Mouse (Mus musculus): ENCODE data around the gene Anapc1. TPM values are rescaled to one million over a fixed set of nuclear protein-coding genes. Genes with fewer than 3 reads are reported as not detected.

Anapc1 gene
- total and polyA plus RNA-seq, 3 experiments: 94.8 to 196 (median 123) TPM

DNA sequence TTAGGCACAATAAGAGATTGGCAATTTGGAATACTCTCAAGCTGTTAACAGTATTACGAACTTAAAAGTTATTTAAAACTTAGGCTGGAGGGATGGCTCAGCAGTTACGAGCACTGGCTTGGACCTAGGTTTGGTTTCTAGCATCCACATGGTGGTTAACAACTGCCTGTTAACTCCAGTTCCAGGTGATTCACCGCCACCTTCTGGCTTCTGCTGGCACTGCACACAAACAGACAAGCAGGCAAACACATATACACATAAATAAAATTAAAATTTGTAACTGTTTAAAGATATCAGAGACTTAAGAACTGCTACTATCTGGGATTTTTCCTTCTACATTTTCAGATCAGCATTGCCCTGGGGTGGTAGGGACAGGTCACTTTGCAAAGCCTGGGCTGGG, 123.0 kb downstream of the Anapc1 start:
- no peak overlapping the region for H3K4me3 ChIP-seq (ENCODE audit: control insufficient read depth in 1 of 2, insufficient read depth in 1 of 2, low read depth in 2 of 2, low read length in 2 of 2)
- no peaks in the 10 kb centered on the region for H3K27me3 ChIP-seq (ENCODE audit: control insufficient read depth in 1 of 2, insufficient read depth in 2 of 2, low read length in 2 of 2)
- peak; percentile 45 for DNase-seq (ENCODE audit: low read depth, low spot score)
- no peak overlapping the region for H3K27ac ChIP-seq (ENCODE audit: control insufficient read depth, low read depth, low read length)
- no peak for TF ChIP-seq POLR2AphosphoS5 (IDR thresholded peaks at IDR 0.05; ENCODE audit: borderline replicate concordance, low read depth, low read length)
- no peak for TF ChIP-seq HCFC1 (IDR thresholded peaks at IDR 0.05; ENCODE audit: low read depth, low read length)
- TF ChIP-seq RAD21 (IDR thresholded peaks at IDR 0.05; ENCODE audit: low read depth, low read length): peak; percentile 61
- TF ChIP-seq ZKSCAN1 (IDR thresholded peaks at IDR 0.05; ENCODE audit: low read depth, low read length): no peak
- peak; percentile 58 for TF ChIP-seq SMC3 (IDR thresholded peaks at IDR 0.05; ENCODE audit: low read depth, low read length)
- TF ChIP-seq MAX (IDR thresholded peaks at IDR 0.05; ENCODE audit: low read length): no peak
- peak; percentile 33 to 63 (median 56); a peak in 5 of 6 replicates for TF ChIP-seq CTCF (IDR thresholded peaks at IDR 0.05 in 2 of 3, conservative IDR thresholded peaks at IDR 0.05 in 1 of 3; ENCODE audit: control insufficient read depth in 1 of 3, insufficient read depth in 1 of 3, low read depth in 2 of 3, low read length in 3 of 3, poor library complexity in 1 of 3, severe bottlenecking in 1 of 3)
- TF ChIP-seq ZC3H11A (IDR thresholded peaks at IDR 0.05; ENCODE audit: low read depth, low read length): peak; percentile 35; the same call in 1 of the 2 replicates
- no peak for TF ChIP-seq MEF2A (IDR thresholded peaks at IDR 0.05; ENCODE audit: extremely low read depth, insufficient replicate concordance, low read depth, low read length, poor library complexity, severe bottlenecking)
- TF ChIP-seq NELFE (IDR thresholded peaks at IDR 0.05; ENCODE audit: low read depth, low read length): no peak
- no peak for TF ChIP-seq JUND (IDR thresholded peaks at IDR 0.05; ENCODE audit: low read depth, low read length)
- H3K4me1 ChIP-seq (ENCODE audit: control insufficient read depth in 1 of 2, insufficient read depth in 2 of 2, low read length in 2 of 2): no peaks in the 10 kb centered on the region
- H3K9ac ChIP-seq (ENCODE audit: control insufficient read depth, low read depth, low read length, poor library complexity, severe bottlenecking): no peak overlapping the region
- H3K36me3 ChIP-seq (ENCODE audit: control insufficient read depth in 1 of 2, insufficient read depth in 2 of 2, low read length in 2 of 2): no peaks in the 10 kb centered on the region
- no peaks in the 10 kb centered on the region for H3K79me2 ChIP-seq (ENCODE audit: control insufficient read depth, insufficient read depth, low read length, poor library complexity)
- no peaks in the 10 kb centered on the region for H3K9me3 ChIP-seq (replicated peaks; ENCODE audit: insufficient read depth, low read length)

Other genes with a start within 250 kb of the Anapc1 start
- not detected in 2 replicates for gene Spdye4c, start 96.2 kb downstream of the Anapc1 start, total RNA-seq (2012; rRNA removed)
- not detected for gene Spdye4c, start 96.2 kb downstream of the Anapc1 start, polyA plus RNA-seq (2012; ENCODE audit: insufficient read depth in 1 of 2, insufficient read length in 2 of 2, low read depth in 1 of 2, low replicate concordance in 2 of 2, missing spikeins in 1 of 2)
- not detected in 2 replicates for gene Mertk, start 11.6 kb upstream of the Anapc1 start, total RNA-seq (2012; rRNA removed)
- not detected for gene Mertk, start 11.6 kb upstream of the Anapc1 start, polyA plus RNA-seq (2012; ENCODE audit: insufficient read depth in 1 of 2, insufficient read length in 2 of 2, low read depth in 1 of 2, low replicate concordance in 2 of 2, missing spikeins in 1 of 2)
- gene Tmem87b, start 130.7 kb upstream of the Anapc1 start, total RNA-seq (2012; rRNA removed): 3.5 and 3.9 TPM in 2 replicates
- 1 to 10 TPM in 1 of 2 experiments, not detected in 1; 4.8 TPM for gene Tmem87b, start 130.7 kb upstream of the Anapc1 start, polyA plus RNA-seq (2012; ENCODE audit: insufficient read depth in 1 of 2, insufficient read length in 2 of 2, low read depth in 1 of 2, low replicate concordance in 2 of 2, missing spikeins in 1 of 2)
- gene Fbln7, start 175.6 kb upstream of the Anapc1 start, total RNA-seq (2012; rRNA removed): not detected in 2 replicates
- not detected for gene Fbln7, start 175.6 kb upstream of the Anapc1 start, polyA plus RNA-seq (2012; ENCODE audit: insufficient read depth in 1 of 2, insufficient read length in 2 of 2, low read depth in 1 of 2, low replicate concordance in 2 of 2, missing spikeins in 1 of 2)

Measured in MEL (cell line).